Mouse (Mus musculus) forebrain, embryonic 16.5 days (tissue): ENCODE measurements around the gene Lcn4. TPM values are rescaled to one million over a fixed set of nuclear protein-coding genes. Genes with fewer than 3 reads are reported as not detected.
"Not testable (repeated sequence)": the region's sequence is repeated elsewhere in the genome, so short reads cannot be mapped to it uniquely, and the experiment has no call there.

ENCODE experiments used
- ATAC-seq: fragments of 200-750 bp; cut with Nextera tagmentation; 2 replicates; pipeline ENCODE4 v1.8.0; 2017; ENCODE audit warnings: mild to moderate bottlenecking, moderate library complexity
- H3K27ac ChIP-seq: fragments of 300-500 bp; sonication (generic); 2 replicates; pipeline ENCODE4 v1.5.1; 2014; ENCODE audit warnings: low read length, control low read depth
- H3K27me3 ChIP-seq: fragments of 300-500 bp; sonication (generic); replicated peaks from 2 replicates; pipeline ENCODE4 v1.6.1; 2014; ENCODE audit warnings: low read length; ENCODE audit not compliant: control insufficient read depth, insufficient read depth
- H3K36me3 ChIP-seq: fragments of 300-500 bp; sonication (generic); 2 replicates; pipeline ENCODE4 v1.6.1; 2014; ENCODE audit not compliant: control insufficient read depth, insufficient read depth
- H3K4me1 ChIP-seq: fragments of 300-500 bp; sonication (generic); replicated peaks from 2 replicates; pipeline ENCODE4 v1.6.1; 2014; ENCODE audit warnings: low read length; ENCODE audit not compliant: control insufficient read depth, insufficient read depth
- H3K4me2 ChIP-seq: fragments of 300-500 bp; sonication (generic); 2 replicates; pipeline ENCODE4 v1.6.1; 2014; ENCODE audit warnings: mild to moderate bottlenecking, low read length, control low read depth
- H3K4me3 ChIP-seq: fragments of 300-500 bp; sonication (generic); replicated peaks from 2 replicates; pipeline ENCODE4 v1.5.1; 2014; ENCODE audit warnings: mild to moderate bottlenecking, low read length, control low read depth
- H3K9ac ChIP-seq: fragments of 300-500 bp; sonication (generic); replicated peaks from 2 replicates; pipeline ENCODE4 v1.6.1; 2014; ENCODE audit warnings: low read depth, low read length, control low read depth
- H3K9me3 ChIP-seq: fragments of 300-500 bp; sonication (generic); 2 replicates; pipeline ENCODE4 v1.6.1; 2016; ENCODE audit warnings: low read length; ENCODE audit not compliant: control insufficient read depth
- WGBS: fragments of 180-500 bp; shearing (Covaris S2); extraction: QIAGEN DNeasy Blood & Tissue Kit; methylation state at CpG from one replicate; pipeline ENCODE4 v1.1.7; 2014; 5-methylcytosine and 5-hydroxymethylcytosine counted together
- polyA plus RNA-seq: library from polyadenylated mRNA; unstranded; fragments of >200 nt; fragmentation: Nextera tagmentation; extraction: Ambion mirVana; gene quantifications from 2 replicates; pipeline ENCODE4 v1.2.1, GENCODE M21; 2015

Lcn4 gene
- not detected in 2 replicates for polyA plus RNA-seq

DNA sequence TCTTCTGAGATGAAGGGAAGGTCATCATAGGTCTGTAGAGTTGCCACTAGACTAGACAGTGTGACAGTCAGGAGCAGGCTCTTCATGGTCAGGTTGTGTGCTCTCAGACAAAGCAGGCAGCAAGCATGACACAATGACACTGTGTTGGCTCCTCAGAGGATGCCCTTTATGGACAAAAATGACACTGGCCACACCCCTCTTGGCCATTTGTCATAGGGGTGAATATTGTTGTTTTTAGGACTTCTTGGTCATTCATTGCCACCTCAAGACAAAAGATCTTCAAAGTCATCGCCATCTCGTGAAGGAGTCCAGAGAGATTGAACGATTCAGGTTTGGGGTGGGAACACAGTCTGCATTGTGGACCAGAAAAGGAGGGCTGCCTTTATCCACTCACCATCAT lies at the start of gene Lcn4:
Gene Lcn4 (minus strand): TSS at position 101 of the 400 bp plus-strand sequence.
- Histone ChIP-seq H3K27ac (no peak within 1 kb of the TSS), H3K4me2 (no peak within 1 kb of the TSS), H3K4me1 (no peaks in the 10 kb centered on the region), H3K9me3 (no peaks in the 10 kb centered on the region), H3K27me3 (no peaks in the 10 kb centered on the region), H3K9ac (no peak within 1 kb of the TSS), H3K4me3 (no peak within 1 kb of the TSS), H3K36me3 (no peaks in the 10 kb centered on the region)
- no peak for ATAC-seq
- 84% methylated on average over 3 of the region's 3 CpGs for WGBS

DNA sequence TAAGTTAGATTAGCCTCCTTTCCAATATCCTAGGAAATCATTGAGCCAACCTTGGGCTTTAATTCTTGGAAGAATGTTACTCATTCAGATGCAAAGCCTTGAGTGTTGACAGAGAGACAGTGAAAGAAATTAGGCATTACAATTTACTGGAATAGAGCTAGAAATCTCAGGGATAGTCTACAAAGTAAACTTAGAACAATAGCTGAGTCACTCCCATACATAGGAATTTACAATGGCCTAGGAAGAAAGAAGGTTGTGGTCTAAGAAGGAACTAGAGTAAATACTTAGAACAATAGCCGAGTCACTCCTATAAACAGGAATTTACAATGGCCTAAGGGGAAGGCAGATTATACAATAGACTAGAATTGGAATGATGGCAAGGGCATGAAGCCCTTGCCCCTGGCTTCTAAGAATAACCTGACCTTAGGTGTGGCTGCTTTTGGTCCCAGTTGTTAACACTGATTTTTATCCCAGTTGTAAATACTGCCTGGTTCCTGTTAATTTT lies 15.1 kb upstream of the Lcn4 start:
- ATAC-seq = no peak
- H3K9ac ChIP-seq = no peak overlapping the region
- H3K4me1 ChIP-seq = no peaks in the 10 kb centered on the region
- H3K36me3 ChIP-seq = no peaks in the 10 kb centered on the region
- 87% methylated on average over 1 of the region's 1 CpGs for WGBS
- no peaks in the 10 kb centered on the region for H3K27me3 ChIP-seq
- H3K4me3 ChIP-seq = no peak overlapping the region
- no peaks in the 10 kb centered on the region for H3K9me3 ChIP-seq
- H3K4me2 ChIP-seq = no peak overlapping the region
- H3K27ac ChIP-seq = no peak overlapping the region

DNA sequence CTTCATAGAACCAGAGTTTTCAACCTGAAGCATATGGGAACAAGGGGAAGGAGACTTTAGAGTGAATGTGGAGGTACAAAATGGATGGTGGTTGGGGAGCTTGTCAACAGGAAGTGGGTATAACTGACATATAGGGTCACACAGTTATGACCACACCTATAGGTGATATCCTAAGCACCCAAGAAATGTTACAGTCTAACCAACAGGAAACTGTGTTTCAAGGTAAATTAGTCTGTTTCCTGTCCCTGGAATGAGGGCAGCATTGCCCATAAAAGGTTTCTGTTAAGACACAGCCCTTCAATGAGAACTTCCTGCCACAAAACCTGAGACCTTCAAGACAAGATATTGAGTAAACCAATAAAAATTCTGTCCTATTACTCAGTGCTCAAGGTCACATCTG lies 2.3 kb downstream of the Lcn4 start:
- no peak for ATAC-seq
- Histone ChIP-seq H3K4me1 (no peaks in the 10 kb centered on the region), H3K36me3 (no peaks in the 10 kb centered on the region), H3K4me2 (no peak overlapping the region), H3K9me3 (no peaks in the 10 kb centered on the region), H3K27ac (no peak overlapping the region), H3K4me3 (no peak overlapping the region), H3K9ac (no peak overlapping the region), H3K27me3 (no peaks in the 10 kb centered on the region)

DNA sequence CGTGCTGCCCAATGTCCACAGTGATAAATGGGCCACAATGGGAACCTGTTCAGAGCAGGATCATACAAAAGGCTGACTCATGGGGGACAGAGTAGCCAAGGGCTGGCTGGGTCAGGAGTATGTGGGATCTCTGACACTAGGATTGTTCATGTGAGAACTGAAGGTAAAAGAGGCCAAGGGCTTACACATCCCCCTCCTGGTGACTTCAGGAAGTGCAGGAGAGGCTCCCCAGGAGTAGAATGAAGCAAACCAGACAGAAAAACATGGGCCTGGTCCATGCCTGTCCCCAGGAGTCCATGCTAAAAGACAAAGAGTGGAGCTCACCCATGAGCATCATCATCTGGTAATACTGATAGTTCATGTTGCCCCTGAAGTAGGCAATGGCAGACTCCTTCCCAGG lies 7.5 kb downstream of the Lcn4 start:
- H3K9me3 ChIP-seq, ATAC-seq, H3K9ac ChIP-seq, H3K27ac ChIP-seq, H3K4me2 ChIP-seq, H3K4me1 ChIP-seq, H3K4me3 ChIP-seq, H3K27me3 ChIP-seq, H3K36me3 ChIP-seq: not testable (repeated sequence)
- WGBS = 82% methylated on average over 1 of the region's 1 CpGs

DNA sequence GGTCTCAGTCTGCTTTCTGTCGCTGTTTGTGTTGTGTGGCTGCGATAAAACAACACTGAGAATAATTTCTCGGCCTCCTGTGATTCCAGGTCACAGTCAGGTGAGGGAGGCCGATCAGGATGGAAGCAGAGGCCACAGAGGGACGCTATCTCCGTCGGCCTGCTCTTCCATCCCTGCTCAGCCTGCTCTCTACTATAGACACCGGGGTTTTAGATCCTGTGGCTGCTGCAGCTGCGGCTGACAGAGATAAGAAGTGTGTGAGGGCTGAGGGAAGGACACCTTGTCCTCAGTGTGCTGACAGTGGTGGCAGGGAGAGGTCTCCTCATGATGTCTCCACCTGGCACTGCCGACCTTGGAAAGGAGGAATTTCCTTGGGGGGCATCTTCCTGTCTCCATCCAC lies 8.0 kb downstream of the Lcn4 start:
- Histone ChIP-seq H3K27me3 (no peaks in the 10 kb centered on the region), H3K4me3 (no peak overlapping the region), H3K9me3 (no peaks in the 10 kb centered on the region), H3K27ac (no peak overlapping the region), H3K36me3 (no peaks in the 10 kb centered on the region), H3K9ac (no peak overlapping the region), H3K4me1 (peaks cover 5% of the 10 kb centered on the region; the same call in 1 of the 2 replicates), H3K4me2 (no peak overlapping the region)
- 75% methylated on average over 10 of the region's 10 CpGs for WGBS
- no peak for ATAC-seq

DNA sequence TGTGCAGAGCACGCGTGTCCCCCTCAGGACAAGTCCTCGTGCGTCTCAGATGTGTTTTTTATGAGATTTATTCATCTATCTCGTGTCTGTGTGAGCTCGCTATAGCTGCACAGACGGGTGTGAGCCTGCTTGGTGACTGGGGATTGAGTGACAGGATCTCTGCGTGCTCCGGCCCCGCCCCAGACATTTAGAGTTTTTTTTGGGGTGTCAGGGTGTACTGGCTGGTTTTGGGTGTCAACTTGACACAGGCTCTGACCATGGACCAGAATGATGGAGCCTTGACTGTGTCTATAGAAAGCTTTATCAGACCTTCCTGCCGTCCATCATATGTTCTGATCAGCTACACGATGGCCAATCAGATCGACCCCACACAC lies 8.6 kb downstream of the Lcn4 start:
- Histone ChIP-seq H3K4me3 (no peak overlapping the region), H3K4me2 (no peak overlapping the region)

DNA sequence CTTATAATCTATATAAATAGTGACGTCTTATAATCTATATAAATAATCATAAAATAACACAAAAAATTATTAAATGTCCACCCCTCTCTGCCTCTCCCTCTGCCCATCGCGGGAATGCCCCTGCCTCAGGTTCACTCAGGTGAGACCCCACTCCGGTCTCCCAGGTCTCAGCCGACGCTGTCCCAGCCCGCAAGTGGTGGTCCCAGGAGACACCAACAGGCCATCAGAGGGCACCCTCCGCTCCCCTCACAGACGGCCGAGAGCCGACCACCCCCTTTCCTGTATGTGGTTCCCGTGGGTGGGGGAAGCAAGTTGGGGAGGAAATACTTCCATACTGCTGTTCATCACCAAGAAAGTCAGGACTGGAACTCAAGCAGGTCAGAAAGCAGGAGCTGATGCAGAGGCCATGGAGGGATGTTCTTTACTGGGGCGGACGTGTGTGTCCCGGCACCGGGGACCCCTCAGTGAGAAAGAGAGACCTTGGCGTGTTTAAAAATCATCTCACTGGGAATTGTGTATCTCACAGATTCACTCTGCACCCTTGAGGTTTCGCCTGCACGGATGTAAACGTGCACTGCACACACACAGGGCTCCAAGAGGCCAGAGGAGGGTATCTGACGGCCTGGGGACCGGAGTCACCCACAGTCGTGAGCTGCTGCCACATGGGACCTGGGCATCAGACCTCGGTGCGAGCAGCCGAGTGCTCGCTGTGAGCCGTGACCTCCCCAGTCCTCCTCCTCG lies 9.1 kb downstream of the Lcn4 start:
- Histone ChIP-seq H3K9ac (no peak overlapping the region), H3K4me3 (peak overlapping the region; percentile 42), H3K4me1 (peaks cover 5% of the 10 kb centered on the region; the same call in 1 of the 2 replicates), H3K27me3 (no peaks in the 10 kb centered on the region), H3K9me3 (no peaks in the 10 kb centered on the region), H3K27ac (no peak overlapping the region), H3K36me3 (no peaks in the 10 kb centered on the region), H3K4me2 (peak overlapping the region; percentile 64)
- WGBS = 47% methylated on average over 29 of the region's 29 CpGs
- ATAC-seq = no peak

More for the DNA sequence above, 8.6 kb downstream of the Lcn4 start:
- Histone ChIP-seq H3K9ac (no peak overlapping the region), H3K36me3 (no peaks in the 10 kb centered on the region), H3K27ac (no peak overlapping the region), H3K27me3 (no peaks in the 10 kb centered on the region), H3K4me1 (peaks cover 5% of the 10 kb centered on the region; the same call in 1 of the 2 replicates), H3K9me3 (no peaks in the 10 kb centered on the region)
- WGBS = 83% methylated on average over 13 of the region's 13 CpGs
- no peak for ATAC-seq

DNA sequence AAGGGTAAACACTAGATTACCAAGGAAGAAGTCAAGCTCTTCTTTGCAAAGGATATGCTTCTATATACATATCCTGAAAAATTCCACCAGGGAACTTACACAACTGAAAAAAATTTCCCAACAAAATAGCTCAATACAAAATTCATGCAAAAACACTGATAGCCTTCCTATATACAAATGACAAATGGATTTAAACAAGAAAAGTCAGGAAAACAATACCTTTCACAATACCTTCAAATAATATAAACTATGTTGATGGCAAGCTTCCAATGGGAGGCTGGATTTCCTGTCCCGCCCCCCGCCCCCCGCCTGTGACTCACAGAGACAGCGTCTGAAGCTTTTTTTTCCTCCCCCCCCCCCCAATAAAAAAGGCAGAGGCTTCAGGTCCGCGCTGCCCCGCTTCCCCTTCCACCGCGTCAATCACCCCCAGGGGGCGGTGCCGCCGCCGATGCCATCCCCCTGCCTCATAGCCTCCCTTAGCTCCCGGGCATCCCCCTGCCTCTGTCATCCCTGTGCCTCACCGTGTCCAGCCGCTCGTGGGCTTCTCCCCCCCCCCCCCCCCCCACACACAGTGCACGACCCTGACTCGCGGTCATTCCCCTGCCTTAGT lies 9.8 kb downstream of the Lcn4 start:
- peaks cover 5% of the 10 kb centered on the region; the same call in 1 of the 2 replicates for H3K4me1 ChIP-seq

DNA sequence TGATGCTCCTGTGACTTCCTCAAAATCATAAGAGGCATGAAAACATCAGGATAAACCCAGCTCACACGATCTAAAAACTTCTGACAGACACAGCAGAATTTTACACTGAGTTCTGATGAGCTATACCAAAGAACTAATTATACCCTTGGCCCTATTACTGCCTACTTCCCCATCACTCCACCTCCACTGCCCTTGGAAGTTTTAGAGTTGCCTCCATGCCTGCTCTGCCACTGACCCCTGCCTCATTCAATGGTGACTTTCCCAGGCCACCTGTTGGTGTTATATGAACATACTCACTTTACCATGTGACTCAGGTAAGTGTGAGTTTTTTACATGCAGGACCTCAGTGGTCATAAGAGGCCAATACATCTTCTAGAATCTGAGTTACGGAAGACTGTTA lies 13.7 kb downstream of the Lcn4 start:
- Histone ChIP-seq H3K27ac (no peak overlapping the region), H3K9me3 (no peaks in the 10 kb centered on the region), H3K4me1 (peaks cover 5% of the 10 kb centered on the region; the same call in 1 of the 2 replicates), H3K4me2 (no peak overlapping the region), H3K4me3 (no peak overlapping the region), H3K9ac (no peak overlapping the region), H3K36me3 (no peaks in the 10 kb centered on the region), H3K27me3 (no peaks in the 10 kb centered on the region)
- no peak for ATAC-seq
- 87% methylated on average over 2 of the region's 2 CpGs for WGBS

More for the DNA sequence above, 9.8 kb downstream of the Lcn4 start:
- 0 out of 2 replicates have a peak overlapping the region, but pooled peaks have one; percentile 39 for H3K9ac ChIP-seq
- no peaks in the 10 kb centered on the region for H3K27me3 ChIP-seq
- peak overlapping the region; percentile 64 for H3K4me2 ChIP-seq
- ATAC-seq = 0 out of 2 replicates have a peak, but pooled peaks have one; percentile 54
- H3K4me3 ChIP-seq = peak overlapping the region; percentile 42
- WGBS = 0% methylated on average over 10 of the region's 20 CpGs
- H3K27ac ChIP-seq = no peak overlapping the region
- H3K9me3 ChIP-seq = no peaks in the 10 kb centered on the region
- no peaks in the 10 kb centered on the region for H3K36me3 ChIP-seq
